Comparison of ENCODE assay signal across 24 mouse cellular contexts in the genomic region with DNA sequence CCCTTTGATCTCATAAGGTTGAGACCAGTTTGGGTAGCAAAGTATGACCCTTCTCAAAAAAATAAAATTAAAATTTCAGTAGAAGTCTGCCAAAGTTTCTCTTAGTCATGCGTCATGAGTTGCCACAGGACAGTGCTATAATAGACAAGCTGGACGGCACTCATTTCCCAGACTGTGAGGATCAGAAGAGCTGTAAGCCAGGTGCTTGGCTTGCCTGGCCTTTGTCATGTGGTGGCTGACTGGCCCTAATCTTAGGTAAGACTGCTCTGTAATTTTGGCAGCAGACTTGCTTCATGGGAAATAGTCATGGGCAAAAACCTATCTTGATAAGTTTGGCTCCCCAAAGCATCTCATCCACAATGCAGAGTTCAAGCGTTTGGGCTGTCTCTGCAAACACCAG.
"Had no signal": no experiment of that assay in that cellular context is flagged by ENCODE, and none has a peak within 500 bp of the region (broad histone marks: within the 10 kb centered on the region; RNA-seq: fewer than 3 reads in every experiment).

No protein-coding gene starts in this region.

- H3K4me3 ChIP-seq: kidney, embryonic 15.5 days; left cerebral cortex, adult 2 months; limb, embryonic 12.5 days; limb, embryonic 15.5 days; megakaryocyte, embryonic 14.5 days; midbrain, embryonic 10.5 days; midbrain, embryonic 13.5 days; myocyte; neural tube, embryonic 13.5 days; stomach, embryonic 15.5 days had no signal

- H3K9me3 ChIP-seq: kidney, embryonic 15.5 days; limb, embryonic 12.5 days; limb, embryonic 15.5 days; midbrain, embryonic 10.5 days; midbrain, embryonic 13.5 days; neural tube, embryonic 13.5 days; stomach, embryonic 15.5 days had no signal

- H3K9ac ChIP-seq: kidney, embryonic 15.5 days; limb, embryonic 12.5 days; limb, embryonic 15.5 days; liver, embryonic 14.5 days; liver, postnatal 0 days; lung, embryonic 14.5 days; midbrain, embryonic 13.5 days; neural tube, embryonic 13.5 days; stomach, embryonic 15.5 days had no signal

- H3K36me3 ChIP-seq: midbrain, embryonic 13.5 days; stomach, embryonic 15.5 days had no signal

- H3K4me1 ChIP-seq: kidney, embryonic 15.5 days; limb, embryonic 12.5 days; megakaryocyte, embryonic 14.5 days; midbrain, embryonic 10.5 days; neural tube, embryonic 13.5 days; stomach, embryonic 15.5 days had no signal

- H3K4me2 ChIP-seq: kidney, embryonic 15.5 days; limb, embryonic 12.5 days; limb, embryonic 15.5 days; liver, embryonic 11.5 days; lung, embryonic 14.5 days; midbrain, embryonic 13.5 days; neural tube, embryonic 13.5 days; stomach, embryonic 15.5 days had no signal

- ATAC-seq: liver, postnatal 0 days; lung, postnatal 0 days; midbrain, embryonic 13.5 days; midbrain, embryonic 16.5 days had no signal

- H3K27ac ChIP-seq: kidney, embryonic 15.5 days; left cerebral cortex, adult 2 months; limb, embryonic 12.5 days; limb, embryonic 15.5 days; liver, embryonic 14.5 days; midbrain, embryonic 10.5 days; midbrain, embryonic 13.5 days; neural tube, embryonic 13.5 days; stomach, embryonic 15.5 days had no signal

- H3K27me3 ChIP-seq: kidney, embryonic 15.5 days; limb, embryonic 12.5 days; limb, embryonic 15.5 days; megakaryocyte, embryonic 14.5 days; midbrain, embryonic 13.5 days; neural tube, embryonic 13.5 days; stomach, embryonic 15.5 days had no signal

- DNase-seq: kidney, postnatal 10 days; kidney, postnatal 36 days; layer of hippocampus, postnatal 36 days; left cerebral cortex, postnatal 4 days; liver, postnatal 0 days; lung, embryonic 14.5 days; retina, postnatal 1 day; right cerebral cortex, postnatal 25 days; spleen, adult 18-20 months; thymus, postnatal 25 days had no signal
